9 mouse cellular contexts compared by ENCODE assay signal in the genomic region with DNA sequence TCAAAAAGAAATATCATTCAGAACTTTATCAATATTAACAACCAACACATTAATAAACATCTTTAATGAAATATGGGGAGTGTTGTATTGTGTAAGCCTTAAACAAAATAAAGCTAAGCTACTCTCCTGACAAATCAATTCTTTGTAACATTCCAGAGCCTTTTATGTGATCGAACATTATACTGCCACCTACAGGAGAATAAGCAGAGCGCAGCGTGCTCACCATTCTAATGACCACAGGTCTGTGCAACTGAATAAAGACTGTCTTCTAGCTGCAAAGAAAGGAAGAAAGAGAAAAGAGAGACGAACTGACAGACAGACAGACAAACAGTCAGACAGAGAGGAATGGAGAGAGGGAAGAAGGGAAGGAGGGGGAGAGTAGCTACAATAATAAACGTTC. TPM values are rescaled to one million over a fixed set of nuclear protein-coding genes. Genes with fewer than 3 reads are reported as not detected.
DNase-seq lines count a peak whose midpoint lies in the region; ATAC-seq and TF ChIP-seq lines count a peak whose summit lies in the region.
"Had no signal": no experiment of that assay in that cellular context is flagged by ENCODE, and none has a peak within 500 bp of the region (broad histone marks: within the 10 kb centered on the region; RNA-seq: fewer than 3 reads in every experiment).

No protein-coding gene starts in this region.

- TF ChIP-seq CTCF in liver, embryonic 14.5 days (IDR thresholded peaks at IDR 0.05; ENCODE audit: low read depth): peak; percentile 66

- no peak overlapping the region for H3K4me3 ChIP-seq in liver, embryonic 14.5 days (ENCODE audit: insufficient read depth in 1 of 2, low read depth in 2 of 2, low read length in 2 of 2)

- WGBS in liver, embryonic 14.5 days (ENCODE audit: insufficient replicate concordance): 9% methylated on average over 5 of the region's 5 CpGs

- no peak overlapping the region for H3K27ac ChIP-seq in liver, embryonic 14.5 days

- H3K9me3 ChIP-seq in liver, embryonic 14.5 days (ENCODE audit: control insufficient read depth, low read length): no peaks in the 10 kb centered on the region

- peak; percentile 5 for DNase-seq in cerebellum, adult 8-10 months
- DNase-seq in cerebellum, adult 9-11 months: no peak
- DNase-seq in ovary, postnatal 14 days (ENCODE audit: low spot score): peak; percentile 16
- no peak for DNase-seq in ovary, postnatal 36 days (ENCODE audit: low spot score)
- peak; percentile 43 for DNase-seq in c-Kit-positive CD71-negative TER-119-negative erythroid progenitor cells, embryonic 14.5 days (ENCODE audit: low read depth)
- DNase-seq in induced T-regulatory cell, adult 2 months (ENCODE audit: low read depth): peak; percentile 63
- peak; percentile 11 to 33 (median 12) for DNase-seq in liver, embryonic 14.5 days (ENCODE audit: low read depth in 3 of 3, low spot score in 3 of 3)
- peak; percentile 29 to 40 for DNase-seq in right cerebral cortex, postnatal 10 days (ENCODE audit: low spot score in 2 of 2)

- H3K4me1 ChIP-seq in liver, embryonic 14.5 days (replicated peaks; ENCODE audit: control insufficient read depth in 2 of 2, insufficient read depth in 2 of 2, low read length in 1 of 2): peaks cover 0 to 1% of the 10 kb centered on the region in 2 experiments; a peak in 1 of 4 replicates

- TF ChIP-seq EP300 in liver, embryonic 14.5 days (IDR thresholded peaks at IDR 0.05; ENCODE audit: low read depth): no peak

- no peaks in the 10 kb centered on the region for H3K36me3 ChIP-seq in liver, embryonic 14.5 days (replicated peaks; ENCODE audit: control insufficient read depth, insufficient read depth, low read depth)

- no peak overlapping the region for H3K4me2 ChIP-seq in liver, embryonic 14.5 days (ENCODE audit: low read depth)

- no peak for ATAC-seq in liver, embryonic 14.5 days (ENCODE audit: insufficient read depth)

- H3K27me3 ChIP-seq in liver, embryonic 14.5 days (ENCODE audit: control insufficient read depth, insufficient read depth, low read length): no peaks in the 10 kb centered on the region

- no peak overlapping the region for H3K9ac ChIP-seq in liver, embryonic 14.5 days (replicated peaks)

RNA-seq across cellular contexts. Expression of a gene that starts 27.1 kb away (rescaled TPM):
- 2.0 and 2.7 TPM in 2 replicates for polyA plus RNA-seq in liver, embryonic 14.5 days (2012; rRNA removed)
- 1.3 and 2.4 TPM in 2 replicates for polyA plus RNA-seq in liver, embryonic 14.5 days (2014; fragmentation: Nextera tagmentation; extraction: Ambion mirVana)

RNA-seq across cellular contexts. Expression of a gene that starts 29.8 kb away (rescaled TPM):
- polyA plus RNA-seq in liver, embryonic 14.5 days (2012; rRNA removed): 0.64 and 0.69 TPM in 2 replicates
- 0.24 and 0.38 TPM in 2 replicates for polyA plus RNA-seq in liver, embryonic 14.5 days (2014; fragmentation: Nextera tagmentation; extraction: Ambion mirVana)

RNA-seq across cellular contexts. Expression of a gene that starts 49.2 kb away (rescaled TPM):
- 0.07 TPM in 1 of 2 replicates, not detected in the other for polyA plus RNA-seq in liver, embryonic 14.5 days (2012; rRNA removed)
- 0.06 and 0.08 TPM in 2 replicates for polyA plus RNA-seq in liver, embryonic 14.5 days (2014; fragmentation: Nextera tagmentation; extraction: Ambion mirVana)
- polyA plus RNA-seq: small intestine, adult 2 months had no signal

RNA-seq across cellular contexts. Expression of a gene that starts 58.6 kb away (rescaled TPM):
- 3.1 and 4.3 TPM in 2 replicates for polyA plus RNA-seq in liver, embryonic 14.5 days (2012; rRNA removed)
- polyA plus RNA-seq in liver, embryonic 14.5 days (2014; fragmentation: Nextera tagmentation; extraction: Ambion mirVana): 10.2 and 13.2 TPM in 2 replicates

Comparison
In these comparisons a context has a peak if more than half of its experiments do, and no peak if none do; other contexts are left out.
1. DNase-seq: peak in cerebellum, adult 8-10 months (single experiment), ovary, postnatal 14 days (single experiment), c-Kit-positive CD71-negative TER-119-negative erythroid progenitor cells, embryonic 14.5 days (single experiment), induced T-regulatory cell, adult 2 months (single experiment), liver, embryonic 14.5 days (3 of 3) and right cerebral cortex, postnatal 10 days (2 of 2); none in cerebellum, adult 9-11 months (single experiment) and ovary, postnatal 36 days (single experiment).